Mouse (Mus musculus) spleen, postnatal 10 days (tissue): ENCODE results near the gene Olfr987.
"Not testable (repeated sequence)": the region's sequence is repeated elsewhere in the genome, so short reads cannot be mapped to it uniquely, and the experiment has no call there.

ENCODE experiments used
- DNase-seq, 2 experiments: peaks; one replicate each; pipeline ENCODE4 v3.0.0; 2021 to 2022; ENCODE audit warnings: low spot score in 2 of 2

The Olfr987 gene

DNA sequence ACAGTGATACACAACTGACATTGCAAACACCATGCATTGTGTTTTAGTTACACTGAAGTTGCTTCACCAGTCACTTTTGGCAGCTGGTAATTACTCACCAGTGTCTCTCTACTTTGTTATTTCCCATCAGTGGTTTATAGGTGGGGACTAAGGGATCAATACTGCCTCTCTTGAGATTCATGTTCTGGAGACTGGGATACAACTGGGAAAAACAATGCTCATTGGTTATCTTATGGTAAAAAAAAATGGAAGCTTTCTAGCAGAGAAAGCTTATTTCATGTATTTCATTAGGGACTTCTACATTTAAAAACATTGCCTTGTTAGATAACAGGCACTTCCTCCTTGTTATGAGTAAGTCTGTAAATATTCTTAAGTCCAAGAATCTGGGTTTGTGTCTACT is at the start of gene Olfr987:
Olfr987 (minus strand) TSS at position 101 of the 400 bp plus-strand sequence.
- DNase-seq = not testable (repeated sequence)

- DNase-seq = not testable (repeated sequence)
Observed at GRCm38 (mm10) chr2:85363127-85363526, 24.0 kb upstream of the Olfr987 start, which contains the start of gene Olfr988. Olfr988 (minus strand) TSS chr2:85363227.

DNA sequence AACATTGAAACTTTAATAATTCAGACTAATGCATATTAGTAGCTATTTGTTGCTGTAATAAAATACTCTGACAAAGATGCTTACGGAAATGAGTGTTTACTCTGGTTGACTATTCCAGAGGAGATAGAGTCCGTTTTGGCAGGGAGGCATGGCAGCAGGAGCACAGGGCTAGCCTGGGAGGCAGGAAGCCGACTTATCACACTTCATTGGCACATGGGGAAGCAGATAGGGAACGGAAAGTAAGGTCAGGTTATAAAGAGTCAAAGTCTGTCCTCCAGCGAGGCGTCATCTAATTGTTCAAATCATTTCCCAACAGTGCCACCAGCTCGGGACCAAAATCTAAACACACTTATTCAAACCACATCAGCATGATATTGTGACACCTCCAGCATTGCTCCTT is 857 bp upstream of the Olfr987 start:
- DNase-seq = no peak

GRCm38 (mm10) chr2:85319106-85319505 is 20.0 kb downstream of the Olfr987 start:
- DNase-seq = no peak

DNA sequence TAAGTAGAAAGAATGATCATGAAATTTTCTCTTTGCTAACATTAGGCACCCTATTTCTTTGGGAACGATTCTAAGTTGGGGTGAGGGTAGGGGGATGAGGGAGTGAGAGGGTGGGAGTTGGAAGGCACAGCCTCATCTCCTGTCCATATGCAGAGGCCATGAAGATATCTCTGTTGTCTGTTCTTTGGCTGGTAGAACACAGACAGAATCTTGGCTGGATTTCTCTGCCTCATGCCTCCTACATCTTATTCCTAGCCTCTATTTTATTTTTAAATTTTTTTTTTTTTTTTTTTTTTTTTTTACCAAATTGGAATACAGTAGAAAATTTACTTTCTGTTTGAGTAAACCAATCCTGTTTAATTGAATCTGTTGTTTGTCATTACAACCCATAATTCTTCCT is 53.7 kb downstream of the Olfr987 start:
- DNase-seq = no peak

DNA sequence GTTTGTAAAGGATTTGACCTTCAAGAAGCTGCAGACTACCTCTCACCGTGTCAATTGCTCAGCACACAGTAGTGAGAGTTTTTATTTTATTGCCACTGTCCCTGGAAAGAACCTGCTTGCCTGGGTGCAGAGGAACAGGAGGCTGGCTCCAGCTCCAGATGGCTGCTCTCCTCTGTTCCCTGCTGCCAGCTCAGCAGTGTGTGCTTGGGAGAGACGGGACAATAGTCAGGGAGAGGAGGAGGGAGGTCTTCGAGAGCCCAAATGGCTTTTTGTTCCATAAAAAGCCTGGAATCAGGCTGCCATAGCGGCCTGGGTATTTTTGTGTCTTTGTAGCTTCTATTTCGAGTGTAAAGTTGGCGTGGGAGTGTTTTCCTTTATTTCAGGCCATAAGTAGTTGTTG is 54.5 kb downstream of the Olfr987 start:
- DNase-seq = no peak

DNA sequence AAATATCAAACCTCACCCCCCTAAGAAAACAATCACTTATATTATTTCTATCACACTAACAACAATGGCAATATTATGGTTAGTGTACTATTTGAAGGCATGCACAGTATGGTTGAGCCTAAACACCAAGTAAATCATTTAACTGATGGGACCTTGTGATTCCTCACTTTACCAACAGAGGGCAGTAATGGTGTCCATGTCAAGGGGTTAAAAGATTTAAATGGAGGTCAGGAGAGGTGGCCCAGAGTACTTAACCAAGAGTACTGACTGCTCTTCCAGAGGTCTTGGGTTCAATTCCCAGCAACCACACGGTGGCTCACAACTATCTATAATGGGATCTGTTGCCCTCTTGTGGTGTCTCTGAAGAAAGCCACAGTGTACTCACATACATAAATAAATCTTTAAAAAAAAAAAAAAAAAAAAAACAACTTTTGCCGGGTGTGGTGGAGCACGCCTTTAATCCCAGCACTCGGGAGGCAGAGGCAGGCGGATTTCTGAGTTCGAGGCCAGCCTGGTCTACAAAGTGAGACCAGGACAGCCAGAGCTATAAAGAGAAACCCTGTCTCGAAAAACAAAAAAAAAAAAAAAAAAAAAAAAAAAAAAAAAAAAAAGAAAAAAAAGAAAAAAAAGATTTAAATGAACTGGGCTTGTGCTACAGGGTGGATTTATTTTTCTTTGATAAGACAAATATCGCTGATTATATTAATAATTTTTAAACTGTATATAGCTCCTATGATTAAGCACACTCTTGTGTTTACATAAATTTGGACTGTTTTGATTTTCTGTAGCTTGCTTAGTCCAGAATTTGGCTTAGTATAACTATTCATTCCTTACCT is 55.3 kb downstream of the Olfr987 start:
- no peak for DNase-seq

GRCm38 (mm10) chr2:85281023-85281422 is 58.1 kb downstream of the Olfr987 start:
- DNase-seq = no peak
